Mouse (Mus musculus) liver, adult 2 months (tissue): Measurements from ENCODE around the gene Frem2. TPM values are rescaled to one million over a fixed set of nuclear protein-coding genes. Genes with fewer than 3 reads are reported as not detected.

Experiments used
- DNase-seq: peaks from one replicate; pipeline ENCODE4 v3.0.0-alpha.2; 2011; ENCODE audit warnings: low read depth, low spot score; ENCODE audit errors: extremely low read depth
- H3K27ac ChIP-seq: fragments of 200-500 bp; replicated peaks from 2 replicates; pipeline ENCODE4 v1.5.1; 2012; ENCODE audit warnings: low read depth, mild to moderate bottlenecking, control low read depth, inconsistent platforms, low read length; ENCODE audit not compliant: insufficient read depth
- H3K27me3 ChIP-seq: fragments of 200-500 bp; 2 replicates; pipeline ENCODE4 v1.6.1; 2012; ENCODE audit warnings: mild to moderate bottlenecking, moderate library complexity, low read length, inconsistent platforms; ENCODE audit not compliant: control insufficient read depth, insufficient read depth
- H3K36me3 ChIP-seq: fragments of 200-500 bp; 2 replicates; pipeline ENCODE4 v1.6.1; 2012; ENCODE audit warnings: low read length, inconsistent platforms; ENCODE audit not compliant: control insufficient read depth, insufficient read depth
- H3K4me1 ChIP-seq: fragments of 200-500 bp; 2 replicates; pipeline ENCODE4 v1.6.1; 2011; ENCODE audit warnings: low read length; ENCODE audit not compliant: control insufficient read depth, insufficient read depth
- H3K4me3 ChIP-seq: fragments of 200-500 bp; 2 replicates; pipeline ENCODE4 v1.5.1; 2011; ENCODE audit warnings: low read depth, mild to moderate bottlenecking, control low read depth, low read length, moderate library complexity; ENCODE audit not compliant: insufficient read depth
- H3K79me2 ChIP-seq: fragments of 200-500 bp; 2 replicates; pipeline ENCODE4 v1.6.1; 2012; ENCODE audit warnings: inconsistent platforms, mild to moderate bottlenecking, low read length, moderate library complexity; ENCODE audit not compliant: control insufficient read depth, insufficient read depth
- H3K9ac ChIP-seq: fragments of 200-500 bp; 2 replicates; pipeline ENCODE4 v1.6.1; 2012; ENCODE audit warnings: low read depth, mild to moderate bottlenecking, control low read depth, inconsistent platforms, low read length
- CTCF ChIP-seq: fragments of 200-500 bp; IDR thresholded peaks from 2 replicates; pipeline ENCODE4 v1.5.1; 2011; ENCODE audit warnings: low read depth, low read length, control low read depth
- POLR2A ChIP-seq: fragments of 200-500 bp; IDR thresholded peaks from 2 replicates; pipeline ENCODE4 v1.6.1; 2011; ENCODE audit warnings: low read length, control low read depth; ENCODE audit not compliant: insufficient read depth; ENCODE audit errors: extremely low read depth
- WGBS: fragments of 180-500 bp; shearing (Covaris S2); methylation state at CpG from one replicate; pipeline ENCODE4 v1.1.7; 2018; 5-methylcytosine and 5-hydroxymethylcytosine counted together
- polyA plus RNA-seq: library from polyadenylated mRNA; depleted of rRNA; stranded (reverse); fragments of >200 nt; gene quantifications from 2 replicates; pipeline ENCODE4 v1.2.3, GENCODE M21; 2012
- total RNA-seq: library from RNA; depleted of rRNA; stranded (reverse); fragments of >200 nt; gene quantifications from 2 replicates; pipeline ENCODE4 v1.2.3, GENCODE M21; 2014

Frem2 gene
- total and polyA plus RNA-seq, 2 experiments = 0.02 to 0.09 TPM

DNA sequence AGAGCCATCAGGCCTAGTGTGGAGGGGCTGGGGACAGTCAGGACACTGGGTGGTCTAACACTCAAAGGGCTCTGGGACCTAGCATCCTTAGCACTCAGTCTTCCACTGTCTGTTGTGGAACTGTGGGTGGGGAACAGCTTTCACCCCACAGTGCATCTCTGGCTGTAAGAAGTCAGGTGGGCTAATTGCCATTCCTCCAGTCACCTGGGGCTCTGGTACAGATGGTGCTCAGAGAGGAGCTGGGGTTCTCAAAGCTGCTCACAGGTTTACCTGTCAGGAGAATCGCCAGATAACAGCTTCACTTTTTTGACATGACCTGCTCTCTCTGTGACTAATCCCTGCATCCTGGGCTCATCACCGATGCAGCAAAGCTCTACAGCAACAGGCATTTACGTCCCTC, 46.0 kb downstream of the Frem2 start:
- WGBS = 55% methylated on average over 3 of the region's 3 CpGs
- Histone ChIP-seq H3K36me3 (no peaks in the 10 kb centered on the region), H3K4me3 (no peak overlapping the region), H3K27me3 (no peaks in the 10 kb centered on the region), H3K9ac (no peak overlapping the region), H3K4me1 (no peaks in the 10 kb centered on the region), H3K27ac (no peak overlapping the region), H3K79me2 (no peaks in the 10 kb centered on the region)
- DNase-seq = no peak
- TF ChIP-seq POLR2A = no peak

DNA sequence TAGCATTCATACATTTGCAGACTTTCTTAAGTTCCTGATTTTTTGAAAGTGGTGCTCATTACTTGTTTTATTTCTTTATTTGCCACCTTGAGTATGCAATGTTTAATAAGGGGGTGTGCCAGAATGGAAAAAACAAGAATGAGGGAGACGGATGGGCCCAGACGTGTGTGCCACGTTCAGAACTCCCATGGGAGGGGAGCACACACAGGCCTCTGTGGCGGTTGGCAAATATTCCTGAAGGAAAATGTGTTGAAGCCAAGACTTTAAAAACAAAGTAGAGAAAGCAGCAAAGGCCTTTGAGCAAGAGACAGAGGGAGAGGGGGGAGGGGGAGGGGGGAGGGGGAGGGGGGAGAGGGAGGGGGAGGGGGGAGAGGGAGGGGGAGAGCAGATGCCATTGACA, 47.3 kb downstream of the Frem2 start:
- H3K4me3 ChIP-seq = no peak overlapping the region
- H3K27ac ChIP-seq = no peak overlapping the region
- H3K4me1 ChIP-seq = no peaks in the 10 kb centered on the region
- no peaks in the 10 kb centered on the region for H3K79me2 ChIP-seq
- TF ChIP-seq POLR2A = no peak
- TF ChIP-seq CTCF = no peak
- no peak overlapping the region for H3K9ac ChIP-seq
- WGBS = 77% methylated on average over 4 of the region's 4 CpGs
- DNase-seq = no peak
- H3K27me3 ChIP-seq = no peaks in the 10 kb centered on the region
- no peaks in the 10 kb centered on the region for H3K36me3 ChIP-seq

- WGBS = 67% methylated on average over 4 of the region's 4 CpGs
- no peak for TF ChIP-seq CTCF
- no peak for TF ChIP-seq POLR2A
- Histone ChIP-seq H3K9ac (no peak overlapping the region), H3K79me2 (no peaks in the 10 kb centered on the region), H3K36me3 (no peaks in the 10 kb centered on the region), H3K27me3 (no peaks in the 10 kb centered on the region), H3K27ac (no peak overlapping the region), H3K4me1 (no peaks in the 10 kb centered on the region), H3K4me3 (no peak overlapping the region)
- no peak for DNase-seq
Observed at GRCm38 (mm10) chr3:53600140-53600539, 57.0 kb downstream of the Frem2 start.

DNA sequence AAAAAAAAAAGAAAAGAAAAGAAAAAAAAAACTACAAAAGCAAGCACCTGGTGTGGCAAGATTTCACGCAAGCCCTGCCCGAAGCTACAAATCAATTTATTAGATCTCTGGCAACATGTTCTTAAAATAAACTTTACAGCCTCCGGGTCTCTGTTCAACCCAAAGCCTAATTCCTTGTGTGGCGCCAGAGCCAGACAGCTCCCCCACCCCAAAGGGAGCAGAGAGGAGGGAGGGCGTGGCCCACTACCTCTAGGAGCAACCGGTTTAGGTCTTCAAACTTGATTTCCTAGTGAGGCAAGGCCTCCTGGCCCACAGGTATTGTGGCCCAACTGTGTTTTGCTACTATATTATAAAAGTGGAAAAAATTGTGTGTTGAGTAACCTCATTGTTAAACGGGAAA, 57.8 kb downstream of the Frem2 start:
- H3K4me1 ChIP-seq = no peaks in the 10 kb centered on the region
- no peak for DNase-seq
- TF ChIP-seq POLR2A (no peak), CTCF (no peak)
- 38% methylated on average over 7 of the region's 7 CpGs for WGBS
- no peak overlapping the region for H3K9ac ChIP-seq
- no peaks in the 10 kb centered on the region for H3K27me3 ChIP-seq
- no peak overlapping the region for H3K27ac ChIP-seq
- no peaks in the 10 kb centered on the region for H3K36me3 ChIP-seq
- no peaks in the 10 kb centered on the region for H3K79me2 ChIP-seq
- H3K4me3 ChIP-seq = no peak overlapping the region

GRCm38 (mm10) chr3:53598153-53598800, 58.9 kb downstream of the Frem2 start:
- no peak for DNase-seq
- Histone ChIP-seq H3K9ac (no peak overlapping the region), H3K4me1 (no peaks in the 10 kb centered on the region), H3K4me3 (no peak overlapping the region), H3K27me3 (no peaks in the 10 kb centered on the region), H3K36me3 (no peaks in the 10 kb centered on the region), H3K79me2 (no peaks in the 10 kb centered on the region), H3K27ac (no peak overlapping the region)
- no peak for TF ChIP-seq CTCF
- TF ChIP-seq POLR2A = no peak
- 12% methylated on average over 9 of the region's 9 CpGs for WGBS

DNA sequence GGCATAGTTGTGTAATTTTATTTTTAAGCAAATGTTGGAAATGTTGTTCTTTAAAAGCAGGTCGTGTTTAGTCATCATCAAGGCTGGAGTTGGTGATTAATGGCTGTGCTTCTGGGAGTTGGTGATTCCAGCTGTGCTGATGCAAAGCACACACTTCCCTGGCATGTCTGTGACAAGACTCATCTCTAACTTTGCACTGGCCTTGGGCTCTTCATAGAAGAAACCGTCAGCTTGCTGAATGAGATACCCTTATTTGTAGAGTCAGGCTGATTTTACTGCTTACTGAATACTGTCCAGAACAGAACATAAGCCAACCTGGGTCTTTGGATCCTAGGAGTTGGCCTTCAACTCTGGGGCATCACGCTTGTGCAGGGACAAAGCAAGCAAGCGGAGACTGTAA, 62.7 kb downstream of the Frem2 start:
- Histone ChIP-seq H3K27ac (no peak overlapping the region), H3K4me1 (no peaks in the 10 kb centered on the region), H3K36me3 (no peaks in the 10 kb centered on the region), H3K27me3 (no peaks in the 10 kb centered on the region), H3K9ac (no peak overlapping the region), H3K79me2 (no peaks in the 10 kb centered on the region), H3K4me3 (no peak overlapping the region)
- WGBS = 65% methylated on average over 4 of the region's 4 CpGs
- TF ChIP-seq CTCF = no peak
- TF ChIP-seq POLR2A = no peak
- DNase-seq = no peak

DNA sequence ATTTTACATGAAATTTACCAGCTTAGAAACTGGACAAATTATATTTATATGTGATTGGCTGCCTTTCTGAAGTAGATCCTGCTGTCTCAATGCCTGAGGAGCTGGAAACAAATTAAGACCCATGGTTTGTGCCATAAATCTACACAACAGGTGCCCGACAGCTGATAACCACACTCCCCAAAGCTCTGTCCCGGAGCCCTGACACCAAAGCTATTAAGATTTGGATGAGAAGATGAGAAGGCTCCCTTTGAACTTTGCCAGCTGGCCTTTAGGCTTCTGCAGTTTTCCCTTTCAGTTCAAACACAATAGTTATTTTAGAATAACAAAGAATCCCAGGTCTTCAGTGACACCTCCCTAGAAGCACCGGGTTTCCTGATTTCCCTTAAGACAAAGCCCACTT, 63.4 kb downstream of the Frem2 start:
- TF ChIP-seq CTCF (no peak), POLR2A (no peak)
- Histone ChIP-seq H3K4me3 (no peak overlapping the region), H3K9ac (no peak overlapping the region), H3K27me3 (no peaks in the 10 kb centered on the region), H3K36me3 (no peaks in the 10 kb centered on the region), H3K27ac (no peak overlapping the region), H3K79me2 (no peaks in the 10 kb centered on the region), H3K4me1 (no peaks in the 10 kb centered on the region)
- DNase-seq = no peak
- WGBS = 56% methylated on average over 3 of the region's 3 CpGs
